Mouse (Mus musculus) lung, embryonic 14.5 days (tissue): ENCODE results near the gene Xlr3a. TPM values are rescaled to one million over a fixed set of nuclear protein-coding genes. Genes with fewer than 3 reads are reported as not detected.

Source experiments
- ATAC-seq: fragments of 200-750 bp; cut with Nextera tagmentation; 2 replicates; pipeline ENCODE4 v1.8.0; 2017; ENCODE audit warnings: mild to moderate bottlenecking, moderate TSS enrichment, moderate library complexity; ENCODE audit not compliant: insufficient read depth
- DNase-seq: peaks from one replicate; pipeline ENCODE4 v3.0.0-alpha.2; 2015
- H3K27ac ChIP-seq: fragments of 300-500 bp; sonication (generic); 2 replicates; pipeline ENCODE4 v1.5.1; 2014; ENCODE audit warnings: low read depth, mild to moderate bottlenecking, moderate library complexity
- H3K27me3 ChIP-seq: fragments of 300-500 bp; sonication (generic); 2 replicates; pipeline ENCODE4 v1.6.1; 2014; ENCODE audit warnings: low read length, control low read depth; ENCODE audit not compliant: insufficient read depth
- H3K36me3 ChIP-seq: fragments of 300-500 bp; sonication (generic); 2 replicates; pipeline ENCODE4 v1.6.1; 2014; ENCODE audit warnings: control low read depth; ENCODE audit not compliant: insufficient read depth
- H3K4me1 ChIP-seq: fragments of 300-500 bp; sonication (generic); 2 replicates; pipeline ENCODE4 v1.6.1; 2014; ENCODE audit warnings: antibody characterized with exemption, control low read depth; ENCODE audit not compliant: insufficient read depth
- H3K4me2 ChIP-seq: fragments of 300-500 bp; sonication (generic); 2 replicates; pipeline ENCODE4 v1.6.1; 2014; ENCODE audit warnings: mild to moderate bottlenecking
- H3K4me3 ChIP-seq: fragments of 300-500 bp; sonication (generic); 2 replicates; pipeline ENCODE4 v1.5.1; 2014; ENCODE audit warnings: low read depth, low read length
- H3K9ac ChIP-seq: fragments of 300-500 bp; sonication (generic); 2 replicates; pipeline ENCODE4 v1.6.1; 2014
- H3K9me3 ChIP-seq: fragments of 300-500 bp; sonication (generic); 2 replicates; pipeline ENCODE4 v1.6.1; 2016; ENCODE audit warnings: low read depth, low read length, control low read depth
- CTCF ChIP-seq: IDR thresholded peaks from 2 replicates; pipeline ENCODE4 v1.5.1; 2016; ENCODE audit warnings: antibody characterized with exemption, low read depth
- WGBS: fragments of 180-500 bp; shearing (Covaris S2); extraction: QIAGEN DNeasy Blood & Tissue Kit; methylation state at CpG from one replicate; pipeline ENCODE4 v1.1.7; 2014; 5-methylcytosine and 5-hydroxymethylcytosine counted together
- polyA plus RNA-seq: library from polyadenylated mRNA; unstranded; fragments of >200 nt; fragmentation: Nextera tagmentation; extraction: Ambion mirVana; gene quantifications from 2 replicates; pipeline ENCODE4 v1.2.1, GENCODE M21; 2014

The Xlr3a gene
- polyA plus RNA-seq, 1 experiment from 2014 or later = 5.6 TPM

DNA sequence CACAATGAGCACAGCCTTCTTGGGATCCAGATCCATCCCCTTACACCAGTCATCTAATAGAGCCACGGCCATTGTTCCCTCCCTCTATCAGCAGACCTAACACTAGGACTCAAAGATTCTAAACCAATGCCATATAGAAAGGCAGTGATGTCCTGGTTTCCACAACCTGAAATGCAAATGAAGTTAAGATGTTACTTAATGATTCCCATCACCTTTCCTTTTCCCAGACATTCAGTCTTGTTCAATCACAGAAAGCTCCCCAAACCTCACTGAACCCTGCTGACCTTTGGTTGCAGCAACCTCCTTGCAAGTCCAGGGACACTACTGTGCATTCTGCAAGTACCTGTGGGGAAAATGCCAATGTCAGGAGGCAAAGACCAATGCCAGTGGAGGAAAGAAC lies 59.9 kb downstream of the Xlr3a start, which contains the start of gene Pnma5:
Gene Pnma5, minus strand, starts transcription at position 101 of the 400 bp plus-strand sequence.
- TF ChIP-seq CTCF = no peak
- Histone ChIP-seq H3K27me3 (no peaks in the 10 kb centered on the region), H3K9ac (no peak within 1 kb of the TSS), H3K9me3 (no peaks in the 10 kb centered on the region), H3K4me3 (no peak within 1 kb of the TSS), H3K36me3 (no peaks in the 10 kb centered on the region), H3K4me2 (no peak within 1 kb of the TSS), H3K27ac (no peak within 1 kb of the TSS), H3K4me1 (no peaks in the 10 kb centered on the region)
- no peak for DNase-seq
- no peak for ATAC-seq
- WGBS = 65% methylated on average over 1 of the region's 1 CpGs

Other genes with a start within 250 kb of the Xlr3a start
- 83.1 and 86.4 TPM in 2 replicates for gene Cetn2, start 178.7 kb downstream of the Xlr3a start, polyA plus RNA-seq
- gene Nsdhl, start 178.5 kb downstream of the Xlr3a start, polyA plus RNA-seq = 22.5 and 23.3 TPM in 2 replicates
- 6.5 and 8.0 TPM in 2 replicates for gene Zfp185, start 109.8 kb downstream of the Xlr3a start, polyA plus RNA-seq
- gene Pnma5, start 60.0 kb downstream of the Xlr3a start, polyA plus RNA-seq = 0.11 TPM in 1 of 2 replicates, not detected in the other
- 0.08 and 0.13 TPM in 2 replicates for gene Pnma3, start 32.3 kb downstream of the Xlr3a start, polyA plus RNA-seq
- gene Xlr4a, start 14.6 kb downstream of the Xlr3a start, polyA plus RNA-seq = 0.35 and 2.0 TPM in 2 replicates
- gene Gm14685, start 20.0 kb upstream of the Xlr3a start, polyA plus RNA-seq = 0.09 and 0.11 TPM in 2 replicates
- gene Xlr5b, start 51.7 kb upstream of the Xlr3a start, polyA plus RNA-seq = not detected in 2 replicates
- gene DXBay18, start 52.4 kb upstream of the Xlr3a start, polyA plus RNA-seq = 0.09 TPM in 1 of 2 replicates, not detected in the other
- gene Spin2d, start 79.9 kb upstream of the Xlr3a start, polyA plus RNA-seq = not detected in 2 replicates
- gene Xlr3b, start 95.1 kb upstream of the Xlr3a start, polyA plus RNA-seq = 8.8 and 16.8 TPM in 2 replicates
- gene Xlr4b, start 117.2 kb upstream of the Xlr3a start, polyA plus RNA-seq = 4.6 TPM in 1 of 2 replicates, not detected in the other
- 9.7 and 10.9 TPM in 2 replicates for gene F8a, start 131.2 kb upstream of the Xlr3a start, polyA plus RNA-seq
- gene Xlr4c, start 146.0 kb upstream of the Xlr3a start, polyA plus RNA-seq = 0.21 TPM in 1 of 2 replicates, not detected in the other
- gene Xlr3c, start 168.3 kb upstream of the Xlr3a start, polyA plus RNA-seq = not detected in 2 replicates
- gene Xlr5a, start 195.9 kb upstream of the Xlr3a start, polyA plus RNA-seq = not detected in 2 replicates
- not detected in 2 replicates for gene Xlr5c, start 195.9 kb upstream of the Xlr3a start, polyA plus RNA-seq
- not detected in 2 replicates for gene Gm45015, start 239.7 kb upstream of the Xlr3a start, polyA plus RNA-seq
- gene Zfp275, start 245.5 kb upstream of the Xlr3a start, polyA plus RNA-seq = 18.2 and 20.7 TPM in 2 replicates